Mouse (Mus musculus) heart, adult 2 months (tissue): Measurements from ENCODE around the gene Hebp2. TPM values are rescaled to one million over a fixed set of nuclear protein-coding genes. Genes with fewer than 3 reads are reported as not detected.

Experiments used
- DNase-seq, 2 experiments: peaks; one replicate each; pipeline ENCODE4 v3.0.0; 2021
- H3K27ac ChIP-seq: fragments of 200-600 bp; 2 replicates; pipeline ENCODE4 v1.8.1; 2022
- H3K27me3 ChIP-seq: fragments of 200-500 bp; 2 replicates; pipeline ENCODE4 v1.6.1; 2012; ENCODE audit warnings: mild to moderate bottlenecking, low read length, inconsistent platforms, mixed read lengths; ENCODE audit not compliant: control insufficient read depth, insufficient read depth
- H3K36me3 ChIP-seq: fragments of 200-500 bp; 2 replicates; pipeline ENCODE4 v1.6.1; 2012; ENCODE audit warnings: low read length, inconsistent platforms; ENCODE audit not compliant: control insufficient read depth, insufficient read depth
- H3K4me1 ChIP-seq: fragments of 200-500 bp; 2 replicates; pipeline ENCODE4 v1.6.1; 2011; ENCODE audit warnings: low read length; ENCODE audit not compliant: control insufficient read depth, insufficient read depth
- H3K4me3 ChIP-seq: fragments of 200-600 bp; 2 replicates; pipeline ENCODE4 v1.8.1; 2022
- H3K79me2 ChIP-seq: fragments of 200-500 bp; replicated peaks from 2 replicates; pipeline ENCODE4 v1.6.1; 2012; ENCODE audit warnings: mild to moderate bottlenecking, inconsistent platforms, low read length, moderate library complexity, mixed read lengths; ENCODE audit not compliant: control insufficient read depth, insufficient read depth
- H3K9ac ChIP-seq: fragments of 200-500 bp; 2 replicates; pipeline ENCODE4 v1.6.1; 2012; ENCODE audit warnings: low read depth, mild to moderate bottlenecking, control low read depth, inconsistent platforms, low read length, mixed read lengths
- CTCF ChIP-seq: fragments of 200-600 bp; IDR thresholded peaks from 2 replicates; pipeline ENCODE4 v1.8.1; 2022; ENCODE audit warnings: antibody characterized with exemption, mild to moderate bottlenecking, moderate library complexity
- EP300 ChIP-seq: fragments of 200-500 bp; IDR thresholded peaks from 2 replicates; pipeline ENCODE4 v1.6.1; 2011; ENCODE audit warnings: low read depth, low read length, control low read depth; ENCODE audit not compliant: insufficient read depth
- POLR2A ChIP-seq: fragments of 200-500 bp; IDR thresholded peaks from 2 replicates; pipeline ENCODE4 v1.6.1; 2011; ENCODE audit warnings: mild to moderate bottlenecking, low read depth, low read length, control low read depth; ENCODE audit not compliant: insufficient read depth
- WGBS: fragments of 180-500 bp; shearing (Covaris S2); methylation state at CpG from one replicate; pipeline ENCODE4 v1.1.7; 2018; 5-methylcytosine and 5-hydroxymethylcytosine counted together
- intact Hi-C: fragments of 180-260 bp; cut with DNase I; formaldehyde crosslinking; loops from one replicate; pipeline ENCODE4 v1.15.1; 2025
- polyA plus RNA-seq: library from polyadenylated mRNA; depleted of rRNA; stranded (reverse); fragments of >200 nt; gene quantifications from 2 replicates; pipeline ENCODE4 v1.2.3, GENCODE M21; 2012; rRNA removed
- total RNA-seq, 2 experiments: library from RNA; stranded (reverse); gene quantifications; 2 replicates each; pipeline ENCODE4 v1.2.3; 2021

Gene Hebp2
- total and polyA plus RNA-seq, 3 experiments = 0.49 to 0.75 (median 0.50) TPM

DNA sequence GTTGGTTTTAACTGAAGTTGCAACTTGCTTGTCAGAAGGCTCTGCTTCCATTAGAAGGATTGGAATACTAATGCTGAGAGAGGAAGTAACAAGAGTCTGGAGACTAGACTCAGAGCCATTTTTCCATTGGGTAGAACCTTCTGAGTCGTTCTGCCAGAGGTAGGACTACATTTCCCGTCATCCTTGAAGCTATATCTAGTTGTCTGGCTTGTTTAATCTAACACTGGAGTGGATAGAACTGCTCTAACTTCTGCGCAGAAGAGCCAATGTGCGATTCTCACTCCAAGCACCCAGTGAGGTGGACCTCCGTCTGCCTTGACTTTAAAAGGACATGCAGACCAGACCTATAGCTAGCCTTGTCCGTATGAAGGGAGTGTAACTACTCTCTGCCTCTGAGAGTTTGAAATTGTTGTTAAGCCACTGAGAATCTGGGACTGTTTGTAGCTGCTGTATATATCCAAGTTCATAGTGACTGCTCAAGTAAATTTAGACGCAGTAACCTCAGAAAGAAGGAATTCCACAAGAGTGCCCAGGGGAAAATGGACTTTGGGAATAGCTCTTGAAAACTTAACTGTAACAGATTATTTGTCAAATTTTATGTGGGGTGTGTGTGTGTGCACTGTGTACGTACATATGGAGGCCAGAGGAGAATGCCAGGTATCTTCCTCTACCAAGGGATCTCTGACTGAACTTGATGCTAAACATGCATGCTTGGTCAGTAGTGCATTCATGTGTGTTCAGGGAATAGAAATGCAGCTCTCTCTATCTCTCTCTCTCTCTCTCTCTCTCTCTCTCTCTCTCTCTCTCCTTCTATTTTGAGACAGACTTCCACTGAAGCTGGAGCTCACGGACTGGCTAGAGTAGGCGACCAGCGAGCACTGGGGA is 52.6 kb downstream of the Hebp2 start:
- Histone ChIP-seq H3K27ac (no peak overlapping the region), H3K9ac (no peak overlapping the region), H3K36me3 (no peaks in the 10 kb centered on the region; the same call in 1 of the 2 replicates), H3K27me3 (no peaks in the 10 kb centered on the region), H3K79me2 (no peaks in the 10 kb centered on the region; the same call in 1 of the 2 replicates), H3K4me3 (no peak overlapping the region), H3K4me1 (peaks cover 1% of the 10 kb centered on the region; the same call in 1 of the 2 replicates)
- intact Hi-C loops = no loop called here
- no peak for TF ChIP-seq EP300
- no peak for TF ChIP-seq CTCF
- no peak for TF ChIP-seq POLR2A
- 61% methylated on average over 11 of the region's 11 CpGs for WGBS
- DNase-seq = no peak

- TF ChIP-seq EP300 = no peak
- TF ChIP-seq CTCF = no peak
- no peak for TF ChIP-seq POLR2A
- Histone ChIP-seq H3K9ac (no peak overlapping the region), H3K4me1 (peaks cover 1% of the 10 kb centered on the region; the same call in 1 of the 2 replicates), H3K27ac (no peak overlapping the region), H3K36me3 (no peaks in the 10 kb centered on the region; the same call in 1 of the 2 replicates), H3K79me2 (no peaks in the 10 kb centered on the region), H3K27me3 (no peaks in the 10 kb centered on the region), H3K4me3 (no peak overlapping the region)
- 27% methylated on average over 4 of the region's 4 CpGs for WGBS
- intact Hi-C loops = no loop called here
- no peak for DNase-seq
Observed at GRCm38 (mm10) chr10:18491952-18492351, 53.9 kb downstream of the Hebp2 start.

DNA sequence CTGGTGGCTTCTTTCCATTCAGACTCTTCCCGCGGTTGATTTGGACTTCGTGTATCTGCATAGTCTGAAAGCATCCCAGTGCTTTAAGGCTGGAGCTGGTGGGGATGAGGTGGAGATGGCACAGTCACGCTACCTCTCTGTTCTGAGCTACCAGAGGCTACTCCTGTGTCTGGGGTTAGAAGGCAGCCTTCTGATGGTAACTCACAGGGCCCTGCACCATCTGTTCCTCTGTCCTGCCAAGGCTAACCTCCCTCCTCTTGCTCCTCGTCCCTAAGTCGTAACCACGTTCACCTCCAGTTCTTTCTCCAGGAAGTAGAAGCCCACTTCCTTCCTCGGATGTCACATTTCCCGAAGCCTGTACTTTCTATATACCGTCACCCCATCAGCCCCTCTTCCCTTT is 55.9 kb downstream of the Hebp2 start:
- TF ChIP-seq EP300 (no peak), POLR2A (no peak), CTCF (no peak)

More for the DNA sequence above, 55.9 kb downstream of the Hebp2 start:
- Histone ChIP-seq H3K27ac (no peak overlapping the region), H3K9ac (no peak overlapping the region), H3K4me3 (no peak overlapping the region), H3K79me2 (no peaks in the 10 kb centered on the region), H3K27me3 (no peaks in the 10 kb centered on the region), H3K4me1 (peaks cover 1% of the 10 kb centered on the region; the same call in 1 of the 2 replicates), H3K36me3 (no peaks in the 10 kb centered on the region)
- 61% methylated on average over 10 of the region's 10 CpGs for WGBS
- intact Hi-C loops = no loop called here
- no peak for DNase-seq

Other genes with a start within 250 kb of the Hebp2 start
- gene Nhsl1, start 227.1 kb downstream of the Hebp2 start, total RNA-seq = 10 to 100 TPM; 15.8 to 17.4 TPM
- gene Nhsl1, start 227.1 kb downstream of the Hebp2 start, polyA plus RNA-seq = 6.8 and 9.8 TPM in 2 replicates
- under 1 TPM; 0.18 to 0.20 TPM for gene Arfgef3, start 197.9 kb upstream of the Hebp2 start, total RNA-seq
- gene Arfgef3, start 197.9 kb upstream of the Hebp2 start, polyA plus RNA-seq = 0.12 and 0.18 TPM in 2 replicates
- not detected for gene Gm4922, start 240.7 kb upstream of the Hebp2 start, total RNA-seq
- 0.06 TPM in 1 of 2 replicates, not detected in the other for gene Gm4922, start 240.7 kb upstream of the Hebp2 start, polyA plus RNA-seq